Mouse (Mus musculus): ENCODE measurements around the gene Pgm5. TPM values are rescaled to one million over a fixed set of nuclear protein-coding genes. Genes with fewer than 3 reads are reported as not detected.
"Not testable (repeated sequence)": the region's sequence is repeated elsewhere in the genome, so short reads cannot be mapped to it uniquely, and the experiment has no call there.

The Pgm5 gene
- polyA plus RNA-seq, 1 experiment from 2014 or later: 5.2 TPM

GRCm38 (mm10) chr19:24898737-24899577, 37.3 kb upstream of the Pgm5 start:
- H3K27ac ChIP-seq (ENCODE audit: low read length): no peak overlapping the region
- ATAC-seq (replicated peaks; ENCODE audit: extremely low read depth, insufficient read depth, low FRiP score): no peak
- peak overlapping the region; percentile 78 for H3K4me2 ChIP-seq (ENCODE audit: low read depth, low read length)
- H3K9me3 ChIP-seq (replicated peaks; ENCODE audit: control insufficient read depth, low read length): no peaks in the 10 kb centered on the region
- peaks cover 70% of the 10 kb centered on the region for H3K27me3 ChIP-seq (ENCODE audit: control insufficient read depth, insufficient read depth, low read length)
- peak overlapping the region; percentile 54 for H3K4me3 ChIP-seq (ENCODE audit: low read length)
- H3K36me3 ChIP-seq (ENCODE audit: control insufficient read depth, insufficient read depth): no peaks in the 10 kb centered on the region
- WGBS: 5% methylated on average over 34 of the region's 34 CpGs
- H3K4me1 ChIP-seq (ENCODE audit: control insufficient read depth, insufficient read depth, low read length): peaks cover 24% of the 10 kb centered on the region
- no peak overlapping the region for H3K9ac ChIP-seq (ENCODE audit: low read length)

- Histone ChIP-seq H3K4me3 (ENCODE audit: low read length) (peak overlapping the region; percentile 45; the same call in 1 of the 2 replicates), H3K36me3 (ENCODE audit: control insufficient read depth, insufficient read depth) (no peaks in the 10 kb centered on the region), H3K27me3 (ENCODE audit: control insufficient read depth, insufficient read depth, low read length) (peaks cover 67% of the 10 kb centered on the region), H3K9ac (ENCODE audit: low read length) (no peak overlapping the region), H3K4me2 (ENCODE audit: low read depth, low read length) (peak overlapping the region; percentile 60; the same call in 1 of the 2 replicates), H3K9me3 (replicated peaks; ENCODE audit: control insufficient read depth, low read length) (no peaks in the 10 kb centered on the region), H3K4me1 (ENCODE audit: control insufficient read depth, insufficient read depth, low read length) (peaks cover 24% of the 10 kb centered on the region), H3K27ac (ENCODE audit: low read length) (no peak overlapping the region)
- no peak for ATAC-seq (replicated peaks; ENCODE audit: extremely low read depth, insufficient read depth, low FRiP score)
- 3% methylated on average over 20 of the region's 20 CpGs for WGBS
Observed at GRCm38 (mm10) chr19:24897896-24898736, 36.5 kb upstream of the Pgm5 start.

GRCm38 (mm10) chr19:24897006-24897895, 35.6 kb upstream of the Pgm5 start:
- no peaks in the 10 kb centered on the region for H3K9me3 ChIP-seq (replicated peaks; ENCODE audit: control insufficient read depth, low read length)
- no peak overlapping the region for H3K9ac ChIP-seq (ENCODE audit: low read length)
- peak overlapping the region; percentile 45 for H3K4me3 ChIP-seq (ENCODE audit: low read length)
- peak overlapping the region; percentile 60 for H3K4me2 ChIP-seq (ENCODE audit: low read depth, low read length)
- H3K27ac ChIP-seq (ENCODE audit: low read length): no peak overlapping the region
- 2% methylated on average over 57 of the region's 57 CpGs for WGBS
- H3K4me1 ChIP-seq (ENCODE audit: control insufficient read depth, insufficient read depth, low read length): peaks cover 24% of the 10 kb centered on the region
- peaks cover 61% of the 10 kb centered on the region for H3K27me3 ChIP-seq (ENCODE audit: control insufficient read depth, insufficient read depth, low read length)
- H3K36me3 ChIP-seq (ENCODE audit: control insufficient read depth, insufficient read depth): no peaks in the 10 kb centered on the region
- ATAC-seq (replicated peaks; ENCODE audit: extremely low read depth, insufficient read depth, low FRiP score): no peak

- 25% methylated on average over 4 of the region's 4 CpGs for WGBS
- no peaks in the 10 kb centered on the region for H3K36me3 ChIP-seq (ENCODE audit: control insufficient read depth, insufficient read depth)
Observed at GRCm38 (mm10) chr19:24896536-24896935, 34.9 kb upstream of the Pgm5 start.

GRCm38 (mm10) chr19:24886888-24887287, 25.2 kb upstream of the Pgm5 start:
- no peaks in the 10 kb centered on the region; the same call in 1 of the 2 replicates for H3K27me3 ChIP-seq (ENCODE audit: control insufficient read depth, insufficient read depth, low read length)
- WGBS: 64% methylated on average over 3 of the region's 3 CpGs
- ATAC-seq (replicated peaks; ENCODE audit: extremely low read depth, insufficient read depth, low FRiP score): no peak

More at GRCm38 (mm10) chr19:24896536-24896935, 34.9 kb upstream of the Pgm5 start:
- no peak overlapping the region for H3K4me3 ChIP-seq (ENCODE audit: low read length)
- peaks cover 24% of the 10 kb centered on the region for H3K4me1 ChIP-seq (ENCODE audit: control insufficient read depth, insufficient read depth, low read length)
- no peak overlapping the region for H3K4me2 ChIP-seq (ENCODE audit: low read depth, low read length)
- H3K27ac ChIP-seq (ENCODE audit: low read length): no peak overlapping the region
- no peak for ATAC-seq (replicated peaks; ENCODE audit: extremely low read depth, insufficient read depth, low FRiP score)
- H3K9me3 ChIP-seq (replicated peaks; ENCODE audit: control insufficient read depth, low read length): no peaks in the 10 kb centered on the region
- no peak overlapping the region for H3K9ac ChIP-seq (ENCODE audit: low read length)
- peaks cover 54% of the 10 kb centered on the region for H3K27me3 ChIP-seq (ENCODE audit: control insufficient read depth, insufficient read depth, low read length)

GRCm38 (mm10) chr19:24885504-24885903, 23.8 kb upstream of the Pgm5 start:
- Histone ChIP-seq H3K27me3 (ENCODE audit: control insufficient read depth, insufficient read depth, low read length) (no peaks in the 10 kb centered on the region), H3K4me3 (ENCODE audit: low read length) (no peak overlapping the region), H3K4me2 (ENCODE audit: low read depth, low read length) (peak overlapping the region; percentile 20; the same call in 1 of the 2 replicates), H3K27ac (ENCODE audit: low read length) (no peak overlapping the region), H3K9ac (ENCODE audit: low read length) (no peak overlapping the region), H3K36me3 (ENCODE audit: control insufficient read depth, insufficient read depth) (no peaks in the 10 kb centered on the region), H3K9me3 (replicated peaks; ENCODE audit: control insufficient read depth, low read length) (no peaks in the 10 kb centered on the region), H3K4me1 (ENCODE audit: control insufficient read depth, insufficient read depth, low read length) (peaks cover 4% of the 10 kb centered on the region; the same call in 1 of the 2 replicates)
- 6% methylated on average over 5 of the region's 5 CpGs for WGBS
- ATAC-seq (replicated peaks; ENCODE audit: extremely low read depth, insufficient read depth, low FRiP score): no peak; the same call in 1 of the 2 replicates

More at GRCm38 (mm10) chr19:24886888-24887287, 25.2 kb upstream of the Pgm5 start:
- Histone ChIP-seq H3K4me3 (ENCODE audit: low read length) (no peak overlapping the region), H3K36me3 (ENCODE audit: control insufficient read depth, insufficient read depth) (no peaks in the 10 kb centered on the region), H3K4me2 (ENCODE audit: low read depth, low read length) (no peak overlapping the region), H3K4me1 (ENCODE audit: control insufficient read depth, insufficient read depth, low read length) (peaks cover 4% of the 10 kb centered on the region; the same call in 1 of the 2 replicates), H3K9me3 (replicated peaks; ENCODE audit: control insufficient read depth, low read length) (no peaks in the 10 kb centered on the region), H3K9ac (ENCODE audit: low read length) (no peak overlapping the region), H3K27ac (ENCODE audit: low read length) (no peak overlapping the region)

GRCm38 (mm10) chr19:24881237-24881636, 19.6 kb upstream of the Pgm5 start:
- peaks cover 4% of the 10 kb centered on the region; the same call in 1 of the 2 replicates for H3K4me1 ChIP-seq (ENCODE audit: control insufficient read depth, insufficient read depth, low read length)
- H3K9ac ChIP-seq (ENCODE audit: low read length): no peak overlapping the region
- WGBS: 54% methylated on average over 4 of the region's 4 CpGs
- ATAC-seq (replicated peaks; ENCODE audit: extremely low read depth, insufficient read depth, low FRiP score): no peak
- no peaks in the 10 kb centered on the region for H3K27me3 ChIP-seq (ENCODE audit: control insufficient read depth, insufficient read depth, low read length)
- no peak overlapping the region for H3K4me2 ChIP-seq (ENCODE audit: low read depth, low read length)
- H3K4me3 ChIP-seq (ENCODE audit: low read length): no peak overlapping the region
- no peaks in the 10 kb centered on the region for H3K36me3 ChIP-seq (ENCODE audit: control insufficient read depth, insufficient read depth)
- no peak overlapping the region for H3K27ac ChIP-seq (ENCODE audit: low read length)
- peaks cover 5% of the 10 kb centered on the region; the same call in 1 of the 2 replicates for H3K9me3 ChIP-seq (replicated peaks; ENCODE audit: control insufficient read depth, low read length)

- H3K27me3 ChIP-seq (ENCODE audit: control insufficient read depth, insufficient read depth, low read length); ATAC-seq (replicated peaks; ENCODE audit: extremely low read depth, insufficient read depth, low FRiP score); H3K4me1 ChIP-seq (ENCODE audit: control insufficient read depth, insufficient read depth, low read length); H3K36me3 ChIP-seq (ENCODE audit: control insufficient read depth, insufficient read depth); H3K27ac ChIP-seq (ENCODE audit: low read length); H3K4me3 ChIP-seq (ENCODE audit: low read length); H3K9me3 ChIP-seq (replicated peaks; ENCODE audit: control insufficient read depth, low read length); H3K4me2 ChIP-seq (ENCODE audit: low read depth, low read length); H3K9ac ChIP-seq (ENCODE audit: low read length): not testable (repeated sequence)
- 74% methylated on average over 23 of the region's 26 CpGs for WGBS
Observed at GRCm38 (mm10) chr19:24875129-24875870, 13.6 kb upstream of the Pgm5 start, which contains the start of gene Gm10053. Gene Gm10053 (plus strand): TSS chr19:24875686.
